Mouse (Mus musculus) brain, embryonic 14.5 days (tissue): ENCODE measurements at regions not wholly inside any gene's neighbourhood (a gene's known extent, or its start where the extent isn't known, plus 50 kb on each side); places are given as distances from the start of the nearest gene placed in this dataset.

ENCODE experiments used
- CTCF ChIP-seq: fragments of 200-500 bp; IDR thresholded peaks from 2 replicates; pipeline ENCODE4 v1.5.1; 2012; ENCODE audit warnings: inconsistent platforms, mild to moderate bottlenecking, moderate library complexity, borderline replicate concordance; ENCODE audit not compliant: insufficient read depth, insufficient read length; ENCODE audit errors: extremely low read depth
- POLR2A ChIP-seq: fragments of 200-500 bp; IDR thresholded peaks from 2 replicates; pipeline ENCODE4 v1.6.1; 2012; ENCODE audit warnings: mild to moderate bottlenecking, inconsistent platforms, borderline replicate concordance; ENCODE audit not compliant: poor library complexity, insufficient read depth, insufficient read length, severe bottlenecking; ENCODE audit errors: extremely low read depth

- TF ChIP-seq CTCF (no peak), POLR2A (no peak)
These were observed 66.2 kb downstream of the Tfap2c start for GRCm38 (mm10) chr2:172615582-172615981.
